In the genomic region with DNA sequence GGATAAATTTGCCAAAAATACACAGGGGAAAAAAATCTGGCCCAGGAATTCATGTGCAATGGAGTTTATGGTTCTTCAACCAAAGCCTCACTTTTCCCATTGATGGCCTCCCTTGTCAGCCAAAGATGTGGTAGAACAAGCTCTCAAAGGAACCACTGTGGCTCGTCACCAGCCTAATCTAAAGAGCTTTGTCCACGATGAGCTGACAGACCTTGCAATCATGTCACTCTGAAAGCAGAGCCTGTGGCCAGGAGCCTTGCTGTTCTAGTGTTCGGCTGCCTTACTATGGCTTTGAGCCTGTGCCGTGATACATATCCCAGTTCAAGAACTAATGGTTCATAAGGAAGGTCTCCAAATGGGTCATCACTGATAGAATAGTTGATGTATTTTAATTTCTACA, we compare ENCODE assay signal across 17 mouse cellular contexts.
"Had no signal": no experiment of that assay in that cellular context is flagged by ENCODE, and none has a peak within 500 bp of the region (broad histone marks: within the 10 kb centered on the region; RNA-seq: fewer than 3 reads in every experiment).

No protein-coding gene starts in this region.

- H3K4me2 ChIP-seq: limb, embryonic 12.5 days; limb, embryonic 15.5 days; liver, embryonic 11.5 days; lung, embryonic 14.5 days had no signal

- H3K36me3 ChIP-seq: limb, embryonic 12.5 days; limb, embryonic 15.5 days had no signal

- H3K4me3 ChIP-seq: limb, embryonic 12.5 days; limb, embryonic 15.5 days had no signal

- H3K9ac ChIP-seq: limb, embryonic 12.5 days; limb, embryonic 15.5 days; liver, embryonic 14.5 days; liver, postnatal 0 days; lung, embryonic 14.5 days had no signal

- DNase-seq: kidney, adult 18-20 months; kidney, adult 9 months; kidney, postnatal 14 days; kidney, postnatal 4 days; left cerebral cortex, postnatal 4 days; liver, postnatal 0 days; lung, embryonic 14.5 days; thymus, adult 2 months; thymus, postnatal 14 days; thymus, postnatal 4 days had no signal

- H3K27ac ChIP-seq: limb, embryonic 12.5 days; limb, embryonic 15.5 days; liver, embryonic 14.5 days; macrophage; stomach, postnatal 0 days had no signal

- H3K27me3 ChIP-seq: limb, embryonic 12.5 days; limb, embryonic 15.5 days had no signal

- H3K9me3 ChIP-seq: limb, embryonic 12.5 days; limb, embryonic 15.5 days had no signal

- H3K4me1 ChIP-seq: limb, embryonic 12.5 days had no signal

- ATAC-seq: liver, postnatal 0 days; lung, postnatal 0 days had no signal
